Mouse (Mus musculus) adrenal gland, adult 8-10 months (tissue): Measurements from ENCODE around the gene Cbfa2t3. TPM values are rescaled to one million over a fixed set of nuclear protein-coding genes. Genes with fewer than 3 reads are reported as not detected.

Source experiments
- DNase-seq: peaks from one replicate; pipeline ENCODE4 v3.0.0; 2022
- total RNA-seq, 4 experiments: library from RNA; stranded (reverse); gene quantifications; 2 replicates each; pipeline ENCODE4 v1.2.4; 2022

Gene Cbfa2t3
- total RNA-seq = 10 to 100 TPM; 10.9 to 21.7 (median 15.3) TPM

- DNase-seq = no peak
Measured at GRCm38 (mm10) chr8:122699005-122699492, at the start of gene Cbfa2t3. Gene Cbfa2t3 (minus strand): TSS chr8:122699109.

DNA sequence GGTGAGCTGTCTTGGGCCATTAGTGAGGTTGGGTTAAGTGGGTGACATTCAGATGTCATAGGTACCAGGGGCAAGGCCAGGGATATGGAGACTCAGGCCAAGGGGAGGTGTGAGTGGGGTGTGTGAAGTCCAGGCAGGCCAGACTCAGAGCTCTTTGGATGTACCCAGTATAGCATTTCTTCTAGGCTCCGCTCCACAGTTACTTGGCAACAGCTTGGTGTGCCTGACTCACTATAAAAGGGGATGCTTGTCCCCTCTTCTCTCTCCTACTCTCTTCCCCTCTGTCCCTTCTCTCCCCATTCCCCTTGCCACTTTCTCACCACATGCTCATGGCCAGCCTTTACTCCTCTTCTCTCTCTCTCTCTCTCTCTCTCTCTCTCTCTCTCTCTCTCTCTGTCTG, 48.9 kb upstream of the Cbfa2t3 start:
- no peak for DNase-seq

DNA sequence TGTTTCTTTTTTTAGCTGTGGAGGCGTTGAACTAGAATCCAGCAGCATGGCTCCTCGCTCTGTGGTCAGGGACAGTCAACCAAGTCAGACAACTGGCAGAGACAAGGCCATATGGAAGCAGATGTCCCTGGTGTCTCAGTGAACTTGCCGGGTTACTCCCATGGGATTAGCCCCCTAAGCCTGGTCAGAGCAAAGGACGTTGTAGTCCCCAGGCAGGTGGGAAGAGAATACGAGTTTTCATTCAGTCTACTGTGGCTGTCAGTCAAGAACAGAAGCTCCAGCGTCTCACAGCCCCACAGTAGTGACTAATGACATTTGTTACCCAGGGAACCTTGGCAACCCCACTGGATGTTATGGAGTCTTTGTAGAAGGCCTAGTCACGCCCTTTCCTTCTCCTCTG, 47.5 kb upstream of the Cbfa2t3 start:
- no peak for DNase-seq

DNA sequence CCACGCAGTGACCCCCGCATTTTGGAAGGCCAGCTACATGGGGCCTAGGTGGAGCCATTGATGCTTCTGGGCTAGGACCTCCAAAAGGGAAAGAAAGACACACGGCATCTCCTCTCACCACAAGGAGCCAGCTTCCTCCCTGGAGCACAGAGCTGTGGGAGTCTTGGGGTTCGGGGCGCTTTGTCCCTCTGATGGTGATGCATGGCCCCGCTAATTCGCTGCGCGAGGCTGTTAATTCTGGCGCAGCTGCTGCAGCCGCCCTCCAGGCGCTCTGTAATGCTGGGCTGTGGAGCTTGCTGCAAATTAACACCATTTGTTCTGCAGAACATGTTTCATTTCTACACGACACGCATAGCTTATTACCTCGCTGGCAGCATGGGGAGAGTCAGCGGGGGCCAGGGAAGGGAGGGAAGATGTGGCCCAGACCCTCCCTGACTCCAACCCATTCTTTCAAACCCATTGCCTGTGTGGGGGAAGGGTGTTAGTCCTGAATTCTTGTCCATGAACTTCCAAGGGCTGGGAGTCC, 46.9 kb upstream of the Cbfa2t3 start:
- DNase-seq = no peak

GRCm38 (mm10) chr8:122745022-122745749, 46.3 kb upstream of the Cbfa2t3 start:
- no peak for DNase-seq

DNA sequence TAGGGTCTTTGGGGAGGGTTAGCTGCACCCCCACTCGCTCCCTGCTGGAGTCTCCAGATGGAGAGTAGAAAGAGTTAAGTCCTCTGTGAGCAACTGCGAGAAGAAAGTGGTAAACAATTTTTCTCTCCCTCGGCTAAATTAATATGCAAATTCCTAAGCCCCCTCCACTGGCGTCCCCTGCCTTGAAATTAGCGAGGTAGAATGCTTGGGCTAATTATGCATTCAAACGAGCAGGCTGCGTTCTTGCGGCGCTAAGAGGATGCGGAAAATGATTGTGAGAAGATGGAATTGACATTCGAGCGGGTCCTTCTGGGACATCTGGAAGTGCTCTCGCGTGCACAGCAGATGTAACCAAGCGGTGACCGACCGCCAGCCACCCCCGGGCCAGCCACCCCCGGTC, 43.6 kb upstream of the Cbfa2t3 start:
- DNase-seq = no peak

DNA sequence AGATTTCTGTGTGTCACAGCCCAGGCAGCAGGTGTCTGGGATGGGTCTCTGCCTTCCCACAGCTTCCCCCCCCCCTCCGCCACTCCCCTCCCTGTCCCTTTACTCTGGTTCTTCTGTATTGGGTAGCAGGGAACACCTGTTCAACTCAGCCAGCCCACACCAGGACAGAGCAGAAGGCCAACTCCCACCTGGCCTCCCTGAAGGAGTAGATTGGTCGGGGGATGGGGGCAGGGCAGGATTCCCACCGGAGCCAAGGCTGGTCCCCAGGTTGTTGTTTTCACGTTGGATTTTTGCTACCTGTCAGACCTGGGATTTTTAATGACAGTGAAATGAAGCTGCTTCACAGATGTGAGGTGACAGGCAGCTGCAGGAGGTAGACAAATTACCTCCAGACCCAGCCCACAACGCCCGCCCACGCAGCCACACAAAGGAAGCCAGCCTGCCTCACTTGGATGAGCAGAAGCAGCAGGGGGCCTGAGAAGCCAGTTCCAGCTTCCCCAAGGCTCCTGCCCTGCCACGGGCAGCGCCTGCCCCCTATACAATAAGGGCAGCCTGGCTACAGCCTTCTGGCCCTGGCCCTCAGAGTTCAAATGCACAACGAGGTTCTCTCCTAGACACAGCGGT, 40.3 kb upstream of the Cbfa2t3 start:
- DNase-seq = no peak

DNA sequence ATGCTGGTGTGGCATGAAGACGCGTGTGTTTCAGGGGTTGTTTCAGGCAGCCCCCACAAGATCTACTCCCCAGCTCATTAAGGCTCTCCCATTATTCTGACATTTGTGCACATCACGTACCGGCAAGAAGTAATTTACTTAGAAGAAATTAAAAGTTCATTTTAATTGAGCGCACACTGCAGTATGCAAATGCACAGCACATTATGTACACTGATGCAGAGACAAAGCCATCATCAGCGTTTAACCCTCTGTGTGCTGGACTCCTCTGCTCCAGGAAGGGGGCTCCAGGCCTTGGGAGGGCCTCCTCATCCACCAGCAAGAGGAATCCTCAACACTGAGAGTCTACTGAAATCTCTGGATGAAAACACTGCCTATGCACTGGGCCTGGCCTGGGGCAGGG, 39.0 kb upstream of the Cbfa2t3 start:
- DNase-seq = no peak

DNA sequence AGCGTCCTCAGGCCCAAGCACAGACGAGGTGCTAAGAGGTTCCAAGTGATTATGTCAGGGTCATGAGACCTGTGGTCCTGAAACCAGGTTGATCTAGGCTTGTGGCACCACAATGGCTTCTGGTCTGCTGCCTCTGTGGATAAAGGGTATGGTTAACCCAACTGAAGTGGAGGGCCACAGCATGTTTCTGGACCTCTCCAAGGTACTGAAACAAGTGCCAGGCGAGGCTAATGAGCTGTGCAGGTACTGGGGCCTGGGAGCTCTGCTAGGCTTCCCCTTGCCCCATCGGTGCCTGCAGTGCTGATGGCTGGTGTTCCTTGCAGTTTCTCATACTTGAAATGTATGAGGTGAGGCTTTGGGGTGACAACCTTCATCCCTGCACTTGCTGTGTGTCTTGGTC, 38.2 kb upstream of the Cbfa2t3 start:
- DNase-seq = no peak

GRCm38 (mm10) chr8:122736623-122737022, 37.7 kb upstream of the Cbfa2t3 start:
- no peak for DNase-seq

GRCm38 (mm10) chr8:122735542-122736473, 36.9 kb upstream of the Cbfa2t3 start:
- no peak for DNase-seq

DNA sequence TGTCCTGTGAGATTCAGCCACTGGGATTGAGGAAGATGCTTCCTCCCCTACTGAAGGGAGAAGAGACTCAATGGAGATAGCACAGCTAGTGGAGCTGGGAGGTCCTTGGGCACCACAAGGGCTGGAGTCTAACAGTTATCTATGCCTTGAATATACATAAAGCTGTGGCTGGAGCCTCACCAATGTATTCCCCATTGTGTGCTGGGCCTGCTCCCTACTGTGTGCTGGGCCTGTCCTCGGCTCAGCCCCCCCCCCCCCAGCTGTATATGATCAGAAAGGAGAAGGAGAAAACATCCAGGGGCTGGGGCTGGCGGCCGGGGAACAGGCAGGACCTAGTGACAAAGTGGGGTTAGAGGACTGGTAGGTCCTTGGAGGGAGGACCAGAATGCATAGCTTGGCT, 36.2 kb upstream of the Cbfa2t3 start:
- DNase-seq = no peak

DNA sequence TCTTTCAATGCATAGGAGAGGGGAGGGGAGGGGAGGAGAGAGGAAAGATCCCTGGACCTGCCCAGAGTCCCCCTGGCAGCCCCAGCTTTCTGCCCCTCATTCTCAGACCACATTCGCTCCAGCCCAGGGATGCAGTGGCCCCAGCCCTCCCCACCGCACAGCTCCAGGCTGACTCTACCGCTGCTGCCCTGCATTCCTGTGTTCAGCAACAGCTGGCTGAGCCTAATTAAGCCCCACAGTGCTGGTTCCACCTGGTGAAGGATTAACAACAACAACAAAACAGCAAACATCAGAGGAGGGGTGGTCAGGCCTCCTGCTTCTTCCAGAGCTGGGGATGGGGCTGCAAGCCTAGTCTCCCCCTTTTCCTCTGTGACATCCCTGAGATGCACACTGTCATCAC, 29.7 kb upstream of the Cbfa2t3 start:
- no peak for DNase-seq

DNA sequence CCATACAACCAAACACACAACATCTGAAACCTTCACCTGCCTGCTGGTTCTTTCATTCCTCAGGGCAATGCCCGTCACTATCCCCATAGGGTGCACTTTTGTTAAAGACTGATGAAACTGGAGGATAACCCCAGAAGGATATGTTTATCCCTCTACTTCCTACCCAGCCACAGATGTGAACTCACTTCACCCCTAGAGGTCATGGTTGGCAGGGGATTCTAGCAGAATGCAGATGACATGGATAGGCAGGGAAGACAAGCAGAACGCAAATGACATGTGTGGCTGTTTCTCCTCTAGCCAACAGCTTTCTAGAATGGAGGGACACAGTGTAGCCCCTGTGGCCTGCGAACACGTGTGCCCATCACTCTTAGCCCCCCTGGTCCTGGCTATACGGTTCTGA, 28.5 kb upstream of the Cbfa2t3 start:
- no peak for DNase-seq

DNA sequence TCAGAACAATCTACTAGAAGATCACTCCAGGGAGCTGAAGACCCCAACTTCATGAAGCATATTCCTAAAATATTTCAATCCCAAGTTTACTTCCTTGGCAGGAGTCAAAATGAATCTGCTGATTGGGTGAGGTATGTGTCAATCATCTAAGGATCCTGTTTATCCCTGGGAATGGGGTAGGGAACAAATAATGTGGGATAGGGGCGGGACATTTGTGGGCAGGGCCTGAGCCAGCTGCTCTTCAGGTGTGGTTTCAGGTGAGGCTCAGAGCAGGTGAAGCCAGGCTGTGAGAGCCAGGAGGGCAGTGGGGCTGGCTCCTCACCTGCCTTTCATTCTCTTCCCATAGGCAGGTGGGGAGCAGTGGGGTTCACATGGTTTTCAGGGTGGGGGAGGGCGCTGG, 27.9 kb upstream of the Cbfa2t3 start:
- no peak for DNase-seq

- DNase-seq = no peak
Measured at GRCm38 (mm10) chr8:122725187-122725586, 26.3 kb upstream of the Cbfa2t3 start.

DNA sequence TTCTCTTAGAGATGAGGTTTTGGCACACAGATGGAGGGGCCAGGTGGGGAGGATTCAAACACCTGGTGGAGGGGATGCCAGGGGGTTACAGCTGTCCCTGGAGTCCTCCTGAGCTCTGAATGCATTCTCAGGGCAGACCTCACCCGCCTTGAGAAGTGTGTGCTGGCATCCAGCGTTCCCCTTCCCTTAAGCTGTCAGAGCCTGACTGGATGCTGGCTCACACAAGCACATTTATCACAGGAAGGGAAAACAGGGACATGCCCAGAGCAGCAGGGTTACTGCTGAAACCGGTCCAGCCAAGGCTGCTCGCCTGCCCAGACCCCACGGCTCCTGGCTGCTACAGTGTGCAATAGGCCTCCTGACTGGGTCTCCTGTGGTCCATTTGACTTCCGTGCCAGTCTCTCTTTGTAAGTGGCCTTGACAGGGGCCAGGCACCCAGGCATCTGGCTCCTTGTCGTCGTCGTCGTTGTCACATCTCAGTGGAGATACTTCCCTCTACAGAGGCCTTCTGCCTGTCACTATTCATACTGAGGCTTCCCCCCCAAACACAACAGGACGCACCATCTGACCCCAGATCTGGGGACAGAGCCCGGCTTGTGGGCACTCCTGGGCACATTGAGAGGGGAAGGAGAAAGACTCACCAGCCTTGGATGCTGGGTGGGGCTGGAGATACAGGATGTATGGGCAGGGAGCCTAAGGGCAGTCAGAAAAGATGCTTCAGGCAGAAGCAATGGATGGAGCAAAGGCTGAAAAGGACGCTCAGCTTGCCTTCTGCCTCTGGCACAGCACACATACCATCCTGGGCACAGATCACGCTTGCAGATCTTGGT, 22.1 kb upstream of the Cbfa2t3 start:
- DNase-seq = no peak

GRCm38 (mm10) chr8:122720070-122720729, 21.3 kb upstream of the Cbfa2t3 start:
- DNase-seq = no peak

- peak; percentile 29 for DNase-seq
Measured at GRCm38 (mm10) chr8:122719500-122720065, 20.7 kb upstream of the Cbfa2t3 start.

DNA sequence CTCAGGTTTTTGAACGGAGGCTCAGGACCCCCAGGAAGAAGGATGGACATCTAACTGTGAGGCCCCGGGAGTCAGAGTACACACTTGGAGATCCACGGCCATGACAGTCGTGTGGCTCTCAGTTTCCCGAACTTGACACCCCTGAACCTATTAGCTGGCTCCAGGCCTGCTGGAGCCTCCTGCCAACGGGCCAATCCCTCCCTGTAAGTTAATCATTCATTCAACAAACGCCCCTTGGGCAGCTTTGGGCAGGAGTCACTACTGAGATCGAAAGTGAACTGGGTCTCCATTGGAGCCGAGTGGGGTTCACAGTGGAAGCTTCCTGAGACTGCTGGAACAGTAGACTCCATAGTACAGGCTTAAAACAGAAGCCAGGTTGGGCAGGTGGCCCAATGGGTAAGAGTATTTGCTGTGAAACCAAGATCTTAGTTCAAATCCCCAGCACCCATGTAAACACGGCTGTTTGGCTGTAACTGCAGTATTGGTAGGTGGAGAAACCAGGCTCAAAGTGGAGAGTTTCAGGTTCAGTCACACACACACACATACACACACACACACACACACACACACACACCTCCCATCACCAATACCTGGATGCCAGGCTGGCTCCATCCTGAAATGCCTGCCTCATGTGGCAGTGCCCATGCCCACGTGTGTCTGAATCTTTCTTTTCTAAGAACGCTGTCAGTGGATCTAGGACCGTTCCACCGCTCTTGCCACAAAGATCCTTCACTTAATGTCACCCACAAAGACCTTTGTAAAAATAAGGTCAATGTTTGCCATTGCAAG, 20.0 kb upstream of the Cbfa2t3 start:
- no peak for DNase-seq
